Mouse (Mus musculus): ENCODE data around the gene Fscn3.
A peak's percentile ranks its signal among the peaks of the same experiment; 100 is the strongest.

The Fscn3 gene

GRCm38 (mm10) chr6:28486905-28487304 is 59.3 kb downstream of the Fscn3 start:
- 0 out of 2 replicates have a peak, but pooled peaks cover 2% of the 10 kb centered on the region for H3K36me3 ChIP-seq (ENCODE audit: control insufficient read depth, insufficient read depth, low read length, poor library complexity, severe bottlenecking)
- no peaks in the 10 kb centered on the region for H3K27me3 ChIP-seq (ENCODE audit: control insufficient read depth, insufficient read depth, low read length, poor library complexity, severe bottlenecking)
- DNase-seq (ENCODE audit: low read depth, low spot score): peak; percentile 20
